Mouse (Mus musculus) adrenal gland, postnatal 14 days (tissue): ENCODE results near the gene Bex6. TPM values are rescaled to one million over a fixed set of nuclear protein-coding genes. Genes with fewer than 3 reads are reported as not detected.
A peak's percentile ranks its signal among the peaks of the same experiment; 100 is the strongest.

Experiments
- DNase-seq: peaks from one replicate; pipeline ENCODE4 v3.0.0; 2021; ENCODE audit warnings: mixed read lengths
- long read RNA-seq, 2 experiments: library from polyadenylated mRNA; stranded (forward); transcript quantifications; one replicate each; pipeline ENCODE4 v2.0.0; 2021
- total RNA-seq: library from RNA; stranded (reverse); gene quantifications from 2 replicates; pipeline ENCODE4 v1.2.3, GENCODE M21; 2021

Gene Bex6
- not detected in 2 replicates for total RNA-seq
- long read RNA-seq, experiment 1, result 0 reads
- long read RNA-seq, experiment 2, result 0 reads

GRCm38 (mm10) chr16:32179333-32179901, at the start of gene Bex6:
Gene Bex6, plus strand, starts transcription at chr16:32179823.
- DNase-seq, result no peak

- peak; percentile 57 for DNase-seq
These were observed 49.3 kb upstream of the Bex6 start for GRCm38 (mm10) chr16:32130190-32130826.

GRCm38 (mm10) chr16:32133148-32133547, 46.5 kb upstream of the Bex6 start:
- no peak for DNase-seq

GRCm38 (mm10) chr16:32135842-32136357, 43.7 kb upstream of the Bex6 start:
- DNase-seq, result no peak

- no peak for DNase-seq
These were observed 40.7 kb upstream of the Bex6 start for GRCm38 (mm10) chr16:32138954-32139353.

GRCm38 (mm10) chr16:32143766-32144165, 35.9 kb upstream of the Bex6 start:
- DNase-seq, result no peak

GRCm38 (mm10) chr16:32144592-32144991, 35.0 kb upstream of the Bex6 start:
- peak; percentile 51 for DNase-seq

- no peak for DNase-seq
These were observed 31.9 kb upstream of the Bex6 start for GRCm38 (mm10) chr16:32147589-32148207.

GRCm38 (mm10) chr16:32153976-32154375, 25.6 kb upstream of the Bex6 start:
- no peak for DNase-seq

- DNase-seq, result peak; percentile 86
These were observed 25.2 kb upstream of the Bex6 start for GRCm38 (mm10) chr16:32154437-32154836.

GRCm38 (mm10) chr16:32156719-32157118, 22.9 kb upstream of the Bex6 start:
- no peak for DNase-seq

GRCm38 (mm10) chr16:32157369-32157768, 22.3 kb upstream of the Bex6 start:
- peak; percentile 63 for DNase-seq

GRCm38 (mm10) chr16:32158966-32159365, 20.7 kb upstream of the Bex6 start:
- no peak for DNase-seq

- DNase-seq, result no peak
These were observed 18.8 kb upstream of the Bex6 start for GRCm38 (mm10) chr16:32160742-32161323.

GRCm38 (mm10) chr16:32163392-32163791, 16.2 kb upstream of the Bex6 start:
- peak; percentile 50 for DNase-seq

- no peak for DNase-seq
These were observed 15.7 kb upstream of the Bex6 start for GRCm38 (mm10) chr16:32163891-32164290.

GRCm38 (mm10) chr16:32164396-32165027, 15.1 kb upstream of the Bex6 start:
- DNase-seq, result no peak

- peak; percentile 60 for DNase-seq
These were observed 14.3 kb upstream of the Bex6 start, which contains the start of gene Nrros for GRCm38 (mm10) chr16:32165281-32165821. Gene Nrros, minus strand, starts transcription at chr16:32165594.

- no peak for DNase-seq
These were observed 11.6 kb upstream of the Bex6 start for GRCm38 (mm10) chr16:32167819-32168545.

- no peak for DNase-seq
These were observed 8.4 kb upstream of the Bex6 start for GRCm38 (mm10) chr16:32171031-32171731.

- DNase-seq, result no peak
These were observed 6.2 kb upstream of the Bex6 start for GRCm38 (mm10) chr16:32173401-32173800.
